Mouse (Mus musculus) lung, postnatal 0 days (tissue): ENCODE data around the gene Rhox2g. TPM values are rescaled to one million over a fixed set of nuclear protein-coding genes. Genes with fewer than 3 reads are reported as not detected.

Experiments used
- polyA plus RNA-seq: library from polyadenylated mRNA; unstranded; fragments of >200 nt; fragmentation: Nextera tagmentation; extraction: Ambion mirVana; gene quantifications from 2 replicates; pipeline ENCODE4 v1.2.1, GENCODE M21; 2015

The Rhox2g gene
- polyA plus RNA-seq, 1 experiment from 2014 or later = not detected

Other genes starting within 250 kb of the Rhox2g start
- not detected in 2 replicates for gene Rhox2b, start 231.4 kb downstream of the Rhox2g start, polyA plus RNA-seq
- gene Rhox4b, start 211.0 kb downstream of the Rhox2g start, polyA plus RNA-seq = not detected in 2 replicates
- not detected in 2 replicates for gene Rhox2c, start 189.8 kb downstream of the Rhox2g start, polyA plus RNA-seq
- gene Rhox3c, start 184.9 kb downstream of the Rhox2g start, polyA plus RNA-seq = not detected in 2 replicates
- gene Rhox4c, start 163.1 kb downstream of the Rhox2g start, polyA plus RNA-seq = not detected in 2 replicates
- gene Rhox2d, start 150.0 kb downstream of the Rhox2g start, polyA plus RNA-seq = not detected in 2 replicates
- gene Rhox4d, start 129.1 kb downstream of the Rhox2g start, polyA plus RNA-seq = not detected in 2 replicates
- not detected in 2 replicates for gene Rhox2e, start 113.0 kb downstream of the Rhox2g start, polyA plus RNA-seq
- not detected in 2 replicates for gene Rhox3e, start 101.5 kb downstream of the Rhox2g start, polyA plus RNA-seq
- not detected in 2 replicates for gene Rhox4e, start 86.1 kb downstream of the Rhox2g start, polyA plus RNA-seq
- gene Rhox2f, start 72.1 kb downstream of the Rhox2g start, polyA plus RNA-seq = not detected in 2 replicates
- gene Rhox3f, start 62.5 kb downstream of the Rhox2g start, polyA plus RNA-seq = not detected in 2 replicates
- gene Rhox4f, start 35.8 kb downstream of the Rhox2g start, polyA plus RNA-seq = not detected in 2 replicates
- not detected in 2 replicates for gene Rhox3g, start 14.9 kb downstream of the Rhox2g start, polyA plus RNA-seq
- not detected in 2 replicates for gene Rhox4g, start 7.9 kb upstream of the Rhox2g start, polyA plus RNA-seq
- gene Rhox3h, start 25.3 kb upstream of the Rhox2g start, polyA plus RNA-seq = not detected in 2 replicates
- gene Rhox2h, start 29.8 kb upstream of the Rhox2g start, polyA plus RNA-seq = not detected in 2 replicates
- gene Rhox5, start 161.4 kb upstream of the Rhox2g start, polyA plus RNA-seq = 1.1 and 1.5 TPM in 2 replicates
- gene Rhox6, start 183.4 kb upstream of the Rhox2g start, polyA plus RNA-seq = not detected in 2 replicates
- gene Rhox7a, start 188.2 kb upstream of the Rhox2g start, polyA plus RNA-seq = not detected in 2 replicates
- not detected in 2 replicates for gene Rhox8, start 235.5 kb upstream of the Rhox2g start, polyA plus RNA-seq